Mouse (Mus musculus) forebrain, embryonic 11.5 days (tissue): ENCODE measurements around the gene Fancd2. TPM values are rescaled to one million over a fixed set of nuclear protein-coding genes. Genes with fewer than 3 reads are reported as not detected.

Experiments used
- ATAC-seq: fragments of 200-750 bp; cut with Nextera tagmentation; replicated peaks from 2 replicates; pipeline ENCODE4 v1.8.0; 2017; ENCODE audit warnings: moderate TSS enrichment; ENCODE audit not compliant: low FRiP score
- DNase-seq: peaks from one replicate; pipeline ENCODE4 v3.0.0-alpha.2; 2017; ENCODE audit warnings: low spot score
- H3K27ac ChIP-seq: fragments of 300-500 bp; sonication (generic); 2 replicates; pipeline ENCODE4 v1.5.1; 2014; ENCODE audit warnings: low read depth, low read length
- H3K27me3 ChIP-seq: fragments of 300-500 bp; sonication (generic); 2 replicates; pipeline ENCODE4 v1.6.1; 2014; ENCODE audit warnings: mild to moderate bottlenecking, low read length, mixed read lengths; ENCODE audit not compliant: control insufficient read depth, insufficient read depth
- H3K36me3 ChIP-seq: fragments of 300-500 bp; sonication (generic); 2 replicates; pipeline ENCODE4 v1.6.1; 2014; ENCODE audit warnings: mild to moderate bottlenecking, low read length, moderate library complexity, mixed read lengths; ENCODE audit not compliant: control insufficient read depth, insufficient read depth
- H3K4me1 ChIP-seq: fragments of 300-500 bp; sonication (generic); replicated peaks from 2 replicates; pipeline ENCODE4 v1.6.1; 2014; ENCODE audit warnings: low read length, mixed read lengths; ENCODE audit not compliant: control insufficient read depth, insufficient read depth
- H3K4me2 ChIP-seq: fragments of 300-500 bp; sonication (generic); 2 replicates; pipeline ENCODE4 v1.6.1; 2014; ENCODE audit warnings: low read depth, mild to moderate bottlenecking, low read length, moderate library complexity, mixed read lengths; ENCODE audit not compliant: severe bottlenecking
- H3K4me3 ChIP-seq: fragments of 300-500 bp; sonication (generic); 2 replicates; pipeline ENCODE4 v1.5.1; 2014; ENCODE audit warnings: low read depth, low read length
- H3K9ac ChIP-seq: fragments of 300-500 bp; sonication (generic); 2 replicates; pipeline ENCODE4 v1.6.1; 2014; ENCODE audit warnings: low read length
- H3K9me3 ChIP-seq: fragments of 300-500 bp; sonication (generic); 2 replicates; pipeline ENCODE4 v1.6.1; 2016; ENCODE audit warnings: low read length, mixed read lengths; ENCODE audit not compliant: control insufficient read depth
- WGBS: fragments of 180-500 bp; shearing (Covaris S2); extraction: QIAGEN DNeasy Blood & Tissue Kit; methylation state at CpG from one replicate; pipeline ENCODE4 v1.1.7; 2014; 5-methylcytosine and 5-hydroxymethylcytosine counted together
- polyA plus RNA-seq: library from polyadenylated mRNA; unstranded; fragments of >200 nt; fragmentation: Nextera tagmentation; extraction: Ambion mirVana; gene quantifications from 2 replicates; pipeline ENCODE4 v1.2.1, GENCODE M21; 2014

Fancd2 gene
- polyA plus RNA-seq = 25.0 and 25.1 TPM in 2 replicates

- no peaks in the 10 kb centered on the region for H3K27me3 ChIP-seq
- DNase-seq (peak; percentile 95), ATAC-seq (peak; percentile 91)
- 2% methylated on average over 46 of the region's 47 CpGs for WGBS
- H3K36me3 ChIP-seq = no peaks in the 10 kb centered on the region
- no peaks in the 10 kb centered on the region; the same call in 1 of the 2 replicates for H3K4me1 ChIP-seq
- peak within 1 kb of the TSS; percentile 84 for H3K9ac ChIP-seq
- H3K9me3 ChIP-seq = no peaks in the 10 kb centered on the region
- peak within 1 kb of the TSS; percentile 73 for H3K4me2 ChIP-seq
- peak within 1 kb of the TSS; percentile 89 for H3K4me3 ChIP-seq
- peak within 1 kb of the TSS; percentile 25; the same call in 1 of the 2 replicates for H3K27ac ChIP-seq
These were observed at the start of gene Fancd2, which contains the start of gene Emc3 for GRCm38 (mm10) chr6:113530932-113531839. Fancd2 (plus strand) TSS chr6:113531682. Emc3 (minus strand) TSS chr6:113531652.

GRCm38 (mm10) chr6:113482477-113483099 is 48.9 kb upstream of the Fancd2 start:
- H3K27me3 ChIP-seq = no peaks in the 10 kb centered on the region
- H3K27ac ChIP-seq = peak overlapping the region; percentile 73
- no peaks in the 10 kb centered on the region for H3K9me3 ChIP-seq
- WGBS = under 1% methylated on average over 65 of the region's 65 CpGs
- DNase-seq (peak; percentile 72), ATAC-seq (peak; percentile 52)
- no peaks in the 10 kb centered on the region for H3K36me3 ChIP-seq
- peak overlapping the region; percentile 79 for H3K9ac ChIP-seq
- H3K4me3 ChIP-seq = peak overlapping the region; percentile 62
- peaks cover 8% of the 10 kb centered on the region for H3K4me1 ChIP-seq
- peak overlapping the region; percentile 88 for H3K4me2 ChIP-seq

GRCm38 (mm10) chr6:113483100-113483615 is 48.3 kb upstream of the Fancd2 start, which contains the start of gene Creld1:
Creld1 (plus strand) TSS chr6:113483297.
- Histone ChIP-seq H3K27me3 (no peaks in the 10 kb centered on the region), H3K27ac (peak within 1 kb of the TSS; percentile 92), H3K4me1 (peaks cover 8% of the 10 kb centered on the region), H3K4me2 (peak within 1 kb of the TSS; percentile 88), H3K4me3 (peak within 1 kb of the TSS; percentile 62), H3K36me3 (no peaks in the 10 kb centered on the region), H3K9me3 (no peaks in the 10 kb centered on the region), H3K9ac (peak within 1 kb of the TSS; percentile 79)
- DNase-seq (peak; percentile 96), ATAC-seq (peak; percentile 96)
- WGBS = under 1% methylated on average over 26 of the region's 26 CpGs

- peak overlapping the region; percentile 88 for H3K4me2 ChIP-seq
- peak; percentile 60 for ATAC-seq
These were observed 47.8 kb upstream of the Fancd2 start for GRCm38 (mm10) chr6:113483729-113484128.

GRCm38 (mm10) chr6:113487125-113487576 is 44.3 kb upstream of the Fancd2 start:
- no peak overlapping the region for H3K4me2 ChIP-seq
- H3K27me3 ChIP-seq = no peaks in the 10 kb centered on the region
- H3K4me3 ChIP-seq = no peak overlapping the region
- ATAC-seq (no peak), DNase-seq (no peak)
- 57% methylated on average over 7 of the region's 7 CpGs for WGBS
- H3K36me3 ChIP-seq = no peaks in the 10 kb centered on the region; the same call in 1 of the 2 replicates
- H3K9ac ChIP-seq = no peak overlapping the region
- no peak overlapping the region for H3K27ac ChIP-seq
- H3K9me3 ChIP-seq = no peaks in the 10 kb centered on the region
- peaks cover 4% of the 10 kb centered on the region for H3K4me1 ChIP-seq

More at GRCm38 (mm10) chr6:113483729-113484128, 47.8 kb upstream of the Fancd2 start:
- 10% methylated on average over 10 of the region's 10 CpGs for WGBS
- Histone ChIP-seq H3K27me3 (no peaks in the 10 kb centered on the region), H3K36me3 (no peaks in the 10 kb centered on the region; the same call in 1 of the 2 replicates), H3K4me1 (peaks cover 8% of the 10 kb centered on the region), H3K9me3 (no peaks in the 10 kb centered on the region), H3K27ac (peak overlapping the region; percentile 92), H3K9ac (peak overlapping the region; percentile 79), H3K4me3 (peak overlapping the region; percentile 62)
- no peak for DNase-seq

GRCm38 (mm10) chr6:113489410-113489809 is 42.1 kb upstream of the Fancd2 start:
- Histone ChIP-seq H3K4me2 (no peak overlapping the region), H3K4me1 (no peaks in the 10 kb centered on the region; the same call in 1 of the 2 replicates), H3K4me3 (no peak overlapping the region), H3K27ac (no peak overlapping the region), H3K9ac (no peak overlapping the region), H3K9me3 (no peaks in the 10 kb centered on the region), H3K27me3 (no peaks in the 10 kb centered on the region), H3K36me3 (no peaks in the 10 kb centered on the region; the same call in 1 of the 2 replicates)
- DNase-seq = no peak
- WGBS = 93% methylated on average over 14 of the region's 14 CpGs
- no peak for ATAC-seq

- Histone ChIP-seq H3K27me3 (peaks cover 6% of the 10 kb centered on the region; the same call in 1 of the 2 replicates), H3K4me3 (no peak overlapping the region), H3K9ac (no peak overlapping the region), H3K4me2 (no peak overlapping the region), H3K4me1 (no peaks in the 10 kb centered on the region; the same call in 1 of the 2 replicates), H3K27ac (no peak overlapping the region), H3K9me3 (no peaks in the 10 kb centered on the region), H3K36me3 (no peaks in the 10 kb centered on the region; the same call in 1 of the 2 replicates)
- DNase-seq (no peak), ATAC-seq (no peak)
- WGBS = 77% methylated on average over 24 of the region's 24 CpGs
These were observed 39.2 kb upstream of the Fancd2 start for GRCm38 (mm10) chr6:113492101-113492864.
